In the genomic region with DNA sequence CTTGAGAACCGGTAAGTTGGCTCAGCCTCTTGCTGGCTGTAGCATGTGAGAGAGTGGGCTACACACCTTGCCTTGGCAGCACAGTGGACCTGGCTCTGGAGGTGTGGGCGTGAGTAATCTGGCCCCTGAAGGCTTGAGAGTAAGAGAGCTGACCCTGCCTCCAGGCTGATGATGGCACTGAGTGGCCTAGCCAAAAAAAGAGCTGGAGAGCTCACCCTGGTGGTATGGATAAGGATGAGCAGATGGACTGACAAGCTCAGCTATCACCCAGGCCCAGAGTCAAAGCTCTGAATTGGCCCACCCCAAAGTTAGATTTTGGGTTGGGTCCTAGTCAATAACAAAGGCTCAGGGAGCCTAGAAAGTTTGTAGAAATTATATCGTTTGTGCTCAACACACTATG, we compare ENCODE assay signal across 11 mouse cellular contexts. TPM values are rescaled to one million over a fixed set of nuclear protein-coding genes. Genes with fewer than 3 reads are reported as not detected.
A peak's percentile ranks its signal among the peaks of the same experiment; 100 is the strongest.
DNase-seq lines count a peak whose midpoint lies in the region; ATAC-seq lines count a peak whose summit lies in the region.
"Had no signal": no experiment of that assay in that cellular context is flagged by ENCODE, and none has a peak within 500 bp of the region (broad histone marks: within the 10 kb centered on the region; RNA-seq: fewer than 3 reads in every experiment).

No protein-coding gene starts in this region.

- no peaks in the 10 kb centered on the region for H3K36me3 ChIP-seq in embryonic facial prominence, embryonic 11.5 days (replicated peaks; ENCODE audit: control insufficient read depth, insufficient read depth, low read depth, low read length)
- H3K36me3 ChIP-seq in embryonic facial prominence, embryonic 10.5 days (replicated peaks) = no peaks in the 10 kb centered on the region
- H3K36me3 ChIP-seq in liver, embryonic 11.5 days (ENCODE audit: control insufficient read depth, insufficient read depth, low read length) = no peaks in the 10 kb centered on the region
- no peaks in the 10 kb centered on the region for H3K36me3 ChIP-seq in liver, embryonic 12.5 days

- WGBS in embryonic facial prominence, embryonic 11.5 days = 55% methylated on average over 3 of the region's 3 CpGs
- WGBS in embryonic facial prominence, embryonic 10.5 days = 66% methylated on average over 3 of the region's 3 CpGs
- WGBS in liver, embryonic 11.5 days = 58% methylated on average over 3 of the region's 3 CpGs
- 46% methylated on average over 3 of the region's 3 CpGs for WGBS in liver, embryonic 12.5 days (ENCODE audit: insufficient replicate concordance)

- H3K9me3 ChIP-seq in embryonic facial prominence, embryonic 11.5 days (replicated peaks; ENCODE audit: control insufficient read depth, low read length) = no peaks in the 10 kb centered on the region
- no peaks in the 10 kb centered on the region for H3K9me3 ChIP-seq in embryonic facial prominence, embryonic 10.5 days
- H3K9me3 ChIP-seq in liver, embryonic 11.5 days (ENCODE audit: control insufficient read depth, low read length) = no peaks in the 10 kb centered on the region
- H3K9me3 ChIP-seq in liver, embryonic 12.5 days (replicated peaks) = no peaks in the 10 kb centered on the region

- H3K4me2 ChIP-seq in embryonic facial prominence, embryonic 11.5 days (ENCODE audit: low read depth, low read length) = no peak overlapping the region
- H3K4me2 ChIP-seq in liver, embryonic 11.5 days = no peak overlapping the region
- H3K4me2 ChIP-seq in liver, embryonic 12.5 days = no peak overlapping the region

- H3K9ac ChIP-seq in embryonic facial prominence, embryonic 11.5 days (replicated peaks; ENCODE audit: low read length) = no peak overlapping the region
- no peak overlapping the region for H3K9ac ChIP-seq in liver, embryonic 11.5 days (ENCODE audit: low read depth, low read length)
- H3K9ac ChIP-seq in liver, embryonic 12.5 days = no peak overlapping the region

- no peaks in the 10 kb centered on the region for H3K27me3 ChIP-seq in embryonic facial prominence, embryonic 11.5 days (ENCODE audit: control insufficient read depth, insufficient read depth, low read length)
- H3K27me3 ChIP-seq in embryonic facial prominence, embryonic 10.5 days (replicated peaks; ENCODE audit: low read depth, poor library complexity, severe bottlenecking) = no peaks in the 10 kb centered on the region
- no peaks in the 10 kb centered on the region for H3K27me3 ChIP-seq in liver, embryonic 11.5 days (replicated peaks; ENCODE audit: control insufficient read depth, insufficient read depth, low read length)
- no peaks in the 10 kb centered on the region for H3K27me3 ChIP-seq in liver, embryonic 12.5 days (replicated peaks)

- DNase-seq in embryonic facial prominence, embryonic 11.5 days (ENCODE audit: low spot score) = no peak
- no peak for DNase-seq in embryonic facial prominence, embryonic 10.5 days (ENCODE audit: low spot score)
- DNase-seq in liver, embryonic 11.5 days (ENCODE audit: low spot score) = no peak
- peak; percentile 4 for DNase-seq in ZHBTc4 (ENCODE audit: low read depth, low spot score)
- peak; percentile 10 for DNase-seq in induced T-regulatory cell, adult 2 months (ENCODE audit: low read depth)
- DNase-seq in gastrocnemius, postnatal 25 days = no peak
- no peak for DNase-seq in ovary, postnatal 36 days (ENCODE audit: low spot score)
- DNase-seq: kidney, postnatal 25 days; lung, adult 18-20 months had no signal

- ATAC-seq in embryonic facial prominence, embryonic 11.5 days (replicated peaks; ENCODE audit: insufficient number of reproducible peaks, low FRiP score, low TSS enrichment, low read depth) = peak; percentile 48; the same call in 1 of the 2 replicates
- peak; percentile 45; the same call in 1 of the 2 replicates for ATAC-seq in liver, embryonic 11.5 days (replicated peaks; ENCODE audit: low FRiP score)
- ATAC-seq in liver, embryonic 12.5 days = no peak

- H3K4me1 ChIP-seq in embryonic facial prominence, embryonic 11.5 days (ENCODE audit: control insufficient read depth, insufficient read depth, low read length) = no peaks in the 10 kb centered on the region
- no peaks in the 10 kb centered on the region for H3K4me1 ChIP-seq in embryonic facial prominence, embryonic 10.5 days
- H3K4me1 ChIP-seq in liver, embryonic 11.5 days (replicated peaks; ENCODE audit: control insufficient read depth, insufficient read depth, low read length) = no peaks in the 10 kb centered on the region
- no peaks in the 10 kb centered on the region for H3K4me1 ChIP-seq in liver, embryonic 12.5 days

- H3K27ac ChIP-seq in embryonic facial prominence, embryonic 11.5 days (replicated peaks; ENCODE audit: low read depth, low read length) = no peak overlapping the region
- H3K27ac ChIP-seq in embryonic facial prominence, embryonic 10.5 days (replicated peaks) = no peak overlapping the region
- H3K27ac ChIP-seq in liver, embryonic 11.5 days (ENCODE audit: low read depth, low read length) = no peak overlapping the region
- H3K27ac ChIP-seq in liver, embryonic 12.5 days = no peak overlapping the region

- no peak overlapping the region for H3K4me3 ChIP-seq in embryonic facial prominence, embryonic 11.5 days (ENCODE audit: low read depth, low read length)
- no peak overlapping the region for H3K4me3 ChIP-seq in embryonic facial prominence, embryonic 10.5 days
- no peak overlapping the region for H3K4me3 ChIP-seq in liver, embryonic 11.5 days (ENCODE audit: low read depth, low read length)
- H3K4me3 ChIP-seq in liver, embryonic 12.5 days = no peak overlapping the region

RNA-seq across cellular contexts. Expression of a gene that starts 52.8 kb away (rescaled TPM):
- not detected in 2 replicates for polyA plus RNA-seq in embryonic facial prominence, embryonic 11.5 days (2014; fragmentation: Nextera tagmentation; extraction: Ambion mirVana)
- polyA plus RNA-seq in embryonic facial prominence, embryonic 10.5 days (2016; fragmentation: Nextera tagmentation; extraction: Ambion mirVana) = 0.08 and 0.09 TPM in 2 replicates
- not detected in 2 replicates for polyA plus RNA-seq in liver, embryonic 11.5 days (2014; fragmentation: Nextera tagmentation; extraction: Ambion mirVana)
- not detected in 2 replicates for polyA plus RNA-seq in liver, embryonic 12.5 days (2016; fragmentation: Nextera tagmentation; extraction: Ambion mirVana)
- not detected for total RNA-seq in gastrocnemius, postnatal 25 days (2021)
- polyA plus RNA-seq: neural tube, embryonic 14.5 days had no signal

Comparison
In these comparisons a context has a peak if more than half of its experiments do, and no peak if none do; other contexts are left out.
1. DNase-seq: peak in ZHBTc4 (single experiment) and induced T-regulatory cell, adult 2 months (single experiment); none in embryonic facial prominence, embryonic 11.5 days (single experiment), embryonic facial prominence, embryonic 10.5 days (single experiment), liver, embryonic 11.5 days (single experiment), gastrocnemius, postnatal 25 days (single experiment) and ovary, postnatal 36 days (single experiment).